Mouse (Mus musculus): Measurements from ENCODE around the gene Rps6kb1. TPM values are rescaled to one million over a fixed set of nuclear protein-coding genes. Genes with fewer than 3 reads are reported as not detected.

Gene Rps6kb1
- polyA plus RNA-seq, 1 experiment from 2014 or later, result 67.3 TPM

- Histone ChIP-seq H3K4me3 (0 out of 2 replicates have a peak overlapping the region, but pooled peaks have one; percentile 14), H3K9me3 (replicated peaks) (no peaks in the 10 kb centered on the region), H3K4me2 (replicated peaks) (peak overlapping the region; percentile 44), H3K27me3 (no peaks in the 10 kb centered on the region), H3K4me1 (peaks cover 14% of the 10 kb centered on the region), H3K36me3 (0 out of 2 replicates have a peak, but pooled peaks cover 5% of the 10 kb centered on the region), H3K9ac (0 out of 2 replicates have a peak overlapping the region, but pooled peaks have one; percentile 13), H3K27ac (no peak overlapping the region)
- 27% methylated on average over 12 of the region's 12 CpGs for WGBS
- ATAC-seq (ENCODE audit: low FRiP score), result no peak
These were observed 41.7 kb upstream of the Rps6kb1 start for GRCm38 (mm10) chr11:86586177-86586867.

- H3K9me3 ChIP-seq (replicated peaks), result no peaks in the 10 kb centered on the region
- no peak for ATAC-seq (ENCODE audit: low FRiP score)
- no peak overlapping the region for H3K9ac ChIP-seq
- H3K4me1 ChIP-seq, result peaks cover 14% of the 10 kb centered on the region
- no peak overlapping the region for H3K27ac ChIP-seq
- 0 out of 2 replicates have a peak, but pooled peaks cover 5% of the 10 kb centered on the region for H3K36me3 ChIP-seq
- no peak overlapping the region for H3K4me3 ChIP-seq
- no peak overlapping the region; the same call in 1 of the 2 replicates for H3K4me2 ChIP-seq (replicated peaks)
- H3K27me3 ChIP-seq, result no peaks in the 10 kb centered on the region
- WGBS, result 49% methylated on average over 3 of the region's 3 CpGs
These were observed 41.0 kb upstream of the Rps6kb1 start for GRCm38 (mm10) chr11:86585598-86585984.

- peaks cover 14% of the 10 kb centered on the region for H3K4me1 ChIP-seq
- H3K9ac ChIP-seq, result no peak overlapping the region
- H3K27me3 ChIP-seq, result no peaks in the 10 kb centered on the region
- ATAC-seq (ENCODE audit: low FRiP score), result no peak
- H3K27ac ChIP-seq, result no peak overlapping the region
- H3K36me3 ChIP-seq, result 0 out of 2 replicates have a peak, but pooled peaks cover 5% of the 10 kb centered on the region
- H3K4me3 ChIP-seq, result no peak overlapping the region
- no peak overlapping the region; the same call in 1 of the 2 replicates for H3K4me2 ChIP-seq (replicated peaks)
- WGBS, result 83% methylated on average over 7 of the region's 7 CpGs
- no peaks in the 10 kb centered on the region for H3K9me3 ChIP-seq (replicated peaks)
These were observed 40.4 kb upstream of the Rps6kb1 start for GRCm38 (mm10) chr11:86584898-86585597.

GRCm38 (mm10) chr11:86583990-86584897, 39.6 kb upstream of the Rps6kb1 start:
- 94% methylated on average over 14 of the region's 14 CpGs for WGBS
- Histone ChIP-seq H3K4me3 (no peak overlapping the region), H3K27ac (no peak overlapping the region), H3K9me3 (replicated peaks) (no peaks in the 10 kb centered on the region), H3K9ac (no peak overlapping the region), H3K4me2 (replicated peaks) (no peak overlapping the region), H3K27me3 (no peaks in the 10 kb centered on the region), H3K4me1 (peaks cover 14% of the 10 kb centered on the region), H3K36me3 (0 out of 2 replicates have a peak, but pooled peaks cover 5% of the 10 kb centered on the region)
- ATAC-seq (ENCODE audit: low FRiP score), result no peak

GRCm38 (mm10) chr11:86583313-86583825, 38.8 kb upstream of the Rps6kb1 start:
- 88% methylated on average over 3 of the region's 3 CpGs for WGBS
- no peak for ATAC-seq (ENCODE audit: low FRiP score)

GRCm38 (mm10) chr11:86582543-86583260, 38.1 kb upstream of the Rps6kb1 start:
- 86% methylated on average over 7 of the region's 7 CpGs for WGBS
- Histone ChIP-seq H3K9me3 (replicated peaks) (no peaks in the 10 kb centered on the region), H3K27me3 (no peaks in the 10 kb centered on the region), H3K36me3 (0 out of 2 replicates have a peak, but pooled peaks cover 5% of the 10 kb centered on the region), H3K27ac (no peak overlapping the region), H3K9ac (no peak overlapping the region), H3K4me1 (peaks cover 13% of the 10 kb centered on the region), H3K4me2 (replicated peaks) (no peak overlapping the region), H3K4me3 (no peak overlapping the region)
- ATAC-seq (ENCODE audit: low FRiP score), result no peak

More at GRCm38 (mm10) chr11:86583313-86583825, 38.8 kb upstream of the Rps6kb1 start:
- H3K9ac ChIP-seq, result no peak overlapping the region
- no peak overlapping the region for H3K27ac ChIP-seq
- H3K27me3 ChIP-seq, result no peaks in the 10 kb centered on the region
- H3K4me2 ChIP-seq (replicated peaks), result no peak overlapping the region
- no peak overlapping the region for H3K4me3 ChIP-seq
- H3K4me1 ChIP-seq, result peaks cover 14% of the 10 kb centered on the region
- H3K36me3 ChIP-seq, result 0 out of 2 replicates have a peak, but pooled peaks cover 5% of the 10 kb centered on the region
- H3K9me3 ChIP-seq (replicated peaks), result no peaks in the 10 kb centered on the region

GRCm38 (mm10) chr11:86581943-86582542, 37.4 kb upstream of the Rps6kb1 start:
- no peak for ATAC-seq (ENCODE audit: low FRiP score)
- H3K4me3 ChIP-seq, result no peak overlapping the region
- H3K27ac ChIP-seq, result no peak overlapping the region
- H3K27me3 ChIP-seq, result no peaks in the 10 kb centered on the region
- H3K4me2 ChIP-seq (replicated peaks), result no peak overlapping the region
- H3K36me3 ChIP-seq, result 0 out of 2 replicates have a peak, but pooled peaks cover 5% of the 10 kb centered on the region
- WGBS, result 92% methylated on average over 12 of the region's 12 CpGs
- H3K4me1 ChIP-seq, result peaks cover 6% of the 10 kb centered on the region
- H3K9ac ChIP-seq, result no peak overlapping the region
- H3K9me3 ChIP-seq (replicated peaks), result no peaks in the 10 kb centered on the region

- 0 out of 2 replicates have a peak overlapping the region, but pooled peaks have one; percentile 5 for H3K27ac ChIP-seq
- H3K4me2 ChIP-seq (replicated peaks), result no peak overlapping the region
- H3K36me3 ChIP-seq, result 0 out of 2 replicates have a peak, but pooled peaks cover 5% of the 10 kb centered on the region
- H3K9me3 ChIP-seq (replicated peaks), result no peaks in the 10 kb centered on the region
- no peak overlapping the region for H3K4me3 ChIP-seq
- H3K27me3 ChIP-seq, result no peaks in the 10 kb centered on the region
- peaks cover 5% of the 10 kb centered on the region; the same call in 1 of the 2 replicates for H3K4me1 ChIP-seq
- no peak overlapping the region for H3K9ac ChIP-seq
- no peak for ATAC-seq (ENCODE audit: low FRiP score)
- WGBS, result 63% methylated on average over 11 of the region's 11 CpGs
These were observed 36.7 kb upstream of the Rps6kb1 start for GRCm38 (mm10) chr11:86581250-86581753.

GRCm38 (mm10) chr11:86580319-86581113, 35.9 kb upstream of the Rps6kb1 start:
- Histone ChIP-seq H3K27me3 (no peaks in the 10 kb centered on the region), H3K36me3 (0 out of 2 replicates have a peak, but pooled peaks cover 5% of the 10 kb centered on the region), H3K4me1 (peaks cover 5% of the 10 kb centered on the region; the same call in 1 of the 2 replicates), H3K4me3 (no peak overlapping the region), H3K27ac (0 out of 2 replicates have a peak overlapping the region, but pooled peaks have one; percentile 5), H3K9me3 (replicated peaks) (no peaks in the 10 kb centered on the region), H3K9ac (no peak overlapping the region), H3K4me2 (replicated peaks) (no peak overlapping the region)
- ATAC-seq (ENCODE audit: low FRiP score), result no peak
- WGBS, result 85% methylated on average over 9 of the region's 9 CpGs

- ATAC-seq (ENCODE audit: low FRiP score), result no peak
- Histone ChIP-seq H3K4me3 (no peak overlapping the region), H3K9me3 (replicated peaks) (no peaks in the 10 kb centered on the region), H3K4me2 (replicated peaks) (no peak overlapping the region), H3K4me1 (peaks cover 5% of the 10 kb centered on the region; the same call in 1 of the 2 replicates), H3K9ac (no peak overlapping the region), H3K27ac (no peak overlapping the region), H3K27me3 (no peaks in the 10 kb centered on the region), H3K36me3 (0 out of 2 replicates have a peak, but pooled peaks cover 5% of the 10 kb centered on the region)
- 82% methylated on average over 10 of the region's 10 CpGs for WGBS
These were observed 35.2 kb upstream of the Rps6kb1 start for GRCm38 (mm10) chr11:86579731-86580318.

Measured in hindbrain, embryonic 12.5 days (tissue).